Mouse (Mus musculus) embryonic fibroblast, embryonic 13.5 days (primary cell): ENCODE measurements at regions not wholly inside any gene's neighbourhood (a gene's known extent, or its start where the extent isn't known, plus 50 kb on each side); places are given as distances from the start of the nearest gene placed in this dataset.

Source experiments
- CTCF ChIP-seq: IDR thresholded peaks from 2 replicates; pipeline ENCODE4 v1.5.1; 2011; ENCODE audit warnings: mild to moderate bottlenecking, control low read depth, low read length, moderate library complexity, borderline replicate concordance; ENCODE audit not compliant: insufficient read depth
- POLR2A ChIP-seq: IDR thresholded peaks from 2 replicates; pipeline ENCODE4 v1.6.1; 2011; ENCODE audit warnings: low read depth, mild to moderate bottlenecking, control low read depth, low read length, moderate library complexity

GRCm38 (mm10) chr5:97669726-97670125 lies 212.9 kb upstream of the Gk2 start:
- no peak for TF ChIP-seq CTCF
- TF ChIP-seq POLR2A, result no peak
